Mouse (Mus musculus) macrophage (primary cell): ENCODE results near the gene Pik3c2g. TPM values are rescaled to one million over a fixed set of nuclear protein-coding genes. Genes with fewer than 3 reads are reported as not detected.

ENCODE experiments used
- H3K27ac ChIP-seq: fragments of 350-480 bp; formaldehyde crosslinking; 2 replicates; pipeline ENCODE4 v1.9.0; 2021
- H3K36me3 ChIP-seq: fragments of 350-480 bp; formaldehyde crosslinking; 2 replicates; pipeline ENCODE4 v1.9.0; 2021; ENCODE audit errors: inconsistent target
- H3K4me3 ChIP-seq: fragments of 350-480 bp; formaldehyde crosslinking; 2 replicates; pipeline ENCODE4 v1.9.0; 2021; ENCODE audit errors: inconsistent target
- H3K79me2 ChIP-seq: fragments of 350-480 bp; formaldehyde crosslinking; 2 replicates; pipeline ENCODE4 v1.9.0; 2021; ENCODE audit errors: inconsistent target
- WGBS: methylation state at CpG from one replicate; pipeline ENCODE4 v1.1.7; 2026; ENCODE audit warnings: inconsistent platforms; ENCODE audit not compliant: missing documents; 5-methylcytosine and 5-hydroxymethylcytosine counted together
- polyA plus RNA-seq: library from polyadenylated mRNA; stranded (reverse); fragments of 250-400 nt; gene quantifications from 3 replicates; pipeline ENCODE4 v1.2.4, GENCODE M21; 2018; ENCODE audit warnings: inconsistent platforms
- total RNA-seq, 78 experiments: library from RNA; depleted of rRNA; stranded (reverse); fragments of 250-400 nt; gene quantifications; 1 replicate in 9 of 78; 2 replicates in 24 of 78; 3 replicates in 43 of 78; 4 replicates in 2 of 78; pipeline ENCODE4 v1.2.4; 2018; ENCODE audit warnings: inconsistent platforms in 56 of 78

Gene Pik3c2g
- not detected for total RNA-seq (2018; cell fraction: chromatin; rRNA removed)
- not detected for total RNA-seq (2018; cell fraction: cytosol; rRNA removed)
- total RNA-seq (2018; cell fraction: nucleus; rRNA removed) = not detected
- not detected in 3 replicates for polyA plus RNA-seq

GRCm38 (mm10) chr6:139586892-139587291, at the start of gene Pik3c2g:
Gene Pik3c2g (plus strand): TSS chr6:139587221.
- H3K79me2 ChIP-seq = no peaks in the 10 kb centered on the region
- H3K36me3 ChIP-seq = no peaks in the 10 kb centered on the region
- no peak within 1 kb of the TSS for H3K4me3 ChIP-seq
- 34% methylated on average over 15 of the region's 15 CpGs for WGBS
- H3K27ac ChIP-seq = no peak within 1 kb of the TSS

DNA sequence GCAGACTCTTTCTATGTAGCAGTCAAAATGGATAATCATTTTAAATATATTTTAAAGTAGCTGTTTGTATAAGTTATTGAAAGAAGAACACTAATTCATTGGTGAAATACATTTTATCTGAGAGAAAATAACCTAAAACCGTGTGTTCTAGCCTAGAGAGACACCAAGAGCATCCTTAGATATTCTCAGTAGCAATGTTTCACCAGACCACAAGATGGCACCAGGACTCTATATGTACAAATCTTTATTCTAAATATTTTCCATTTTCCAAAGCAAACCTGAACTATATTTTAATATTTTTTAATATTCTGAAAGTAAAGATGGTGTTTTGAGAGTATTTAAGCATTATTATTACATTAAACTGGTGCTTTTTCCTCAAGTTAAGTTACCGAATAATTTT, 48.6 kb upstream of the Pik3c2g start:
- Histone ChIP-seq H3K27ac (no peak overlapping the region), H3K36me3 (no peaks in the 10 kb centered on the region), H3K4me3 (no peak overlapping the region), H3K79me2 (no peaks in the 10 kb centered on the region)
- 70% methylated on average over 2 of the region's 2 CpGs for WGBS

GRCm38 (mm10) chr6:139555537-139556179, 31.4 kb upstream of the Pik3c2g start:
- 83% methylated on average over 7 of the region's 7 CpGs for WGBS
- no peak overlapping the region for H3K27ac ChIP-seq

GRCm38 (mm10) chr6:139569211-139569610, 17.8 kb upstream of the Pik3c2g start:
- H3K27ac ChIP-seq = no peak overlapping the region
- 87% methylated on average over 7 of the region's 7 CpGs for WGBS
- no peak overlapping the region for H3K4me3 ChIP-seq
- no peaks in the 10 kb centered on the region for H3K79me2 ChIP-seq
- no peaks in the 10 kb centered on the region for H3K36me3 ChIP-seq

More at GRCm38 (mm10) chr6:139555537-139556179, 31.4 kb upstream of the Pik3c2g start:
- Histone ChIP-seq H3K36me3 (no peaks in the 10 kb centered on the region), H3K79me2 (no peaks in the 10 kb centered on the region), H3K4me3 (no peak overlapping the region)

GRCm38 (mm10) chr6:139575854-139576253, 11.2 kb upstream of the Pik3c2g start:
- Histone ChIP-seq H3K4me3 (no peak overlapping the region), H3K27ac (no peak overlapping the region), H3K36me3 (no peaks in the 10 kb centered on the region), H3K79me2 (no peaks in the 10 kb centered on the region)
- 78% methylated on average over 4 of the region's 4 CpGs for WGBS

DNA sequence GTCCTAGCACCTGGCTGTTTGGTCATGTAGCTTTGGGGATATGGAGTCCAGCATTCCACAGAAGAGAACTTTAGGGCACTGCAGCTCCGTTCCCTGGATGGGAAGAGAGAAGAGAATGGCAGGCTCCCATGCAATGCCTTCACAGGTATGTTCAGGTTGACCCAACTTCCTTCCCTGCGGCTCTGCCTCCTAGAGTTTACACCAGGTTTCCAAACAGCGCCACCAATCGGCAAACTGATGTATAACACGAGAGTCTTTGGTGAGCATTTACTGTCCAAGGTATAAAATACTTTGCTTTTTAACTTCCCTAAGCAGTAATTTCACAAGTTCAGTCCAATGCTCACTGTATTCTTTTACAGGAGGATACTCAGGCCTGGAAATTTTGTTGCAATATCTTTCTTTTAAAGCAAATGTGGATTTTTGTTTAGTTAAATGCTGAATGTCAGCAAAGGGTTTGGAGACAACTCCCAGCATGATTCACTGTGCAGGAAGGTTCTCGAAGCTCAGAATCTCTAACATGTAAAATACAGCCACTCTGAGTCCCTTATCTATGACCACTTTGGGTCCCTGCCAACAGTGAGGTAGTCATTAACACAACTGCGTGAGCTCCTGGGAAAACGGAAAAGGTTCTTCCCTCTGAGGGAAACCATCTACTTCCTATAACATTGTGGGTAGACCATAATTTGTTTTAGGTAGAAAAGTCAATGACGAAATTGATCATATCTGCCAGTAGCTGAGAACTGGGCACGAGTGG, 10.6 kb upstream of the Pik3c2g start:
- H3K4me3 ChIP-seq = no peak overlapping the region
- WGBS = 45% methylated on average over 10 of the region's 10 CpGs

DNA sequence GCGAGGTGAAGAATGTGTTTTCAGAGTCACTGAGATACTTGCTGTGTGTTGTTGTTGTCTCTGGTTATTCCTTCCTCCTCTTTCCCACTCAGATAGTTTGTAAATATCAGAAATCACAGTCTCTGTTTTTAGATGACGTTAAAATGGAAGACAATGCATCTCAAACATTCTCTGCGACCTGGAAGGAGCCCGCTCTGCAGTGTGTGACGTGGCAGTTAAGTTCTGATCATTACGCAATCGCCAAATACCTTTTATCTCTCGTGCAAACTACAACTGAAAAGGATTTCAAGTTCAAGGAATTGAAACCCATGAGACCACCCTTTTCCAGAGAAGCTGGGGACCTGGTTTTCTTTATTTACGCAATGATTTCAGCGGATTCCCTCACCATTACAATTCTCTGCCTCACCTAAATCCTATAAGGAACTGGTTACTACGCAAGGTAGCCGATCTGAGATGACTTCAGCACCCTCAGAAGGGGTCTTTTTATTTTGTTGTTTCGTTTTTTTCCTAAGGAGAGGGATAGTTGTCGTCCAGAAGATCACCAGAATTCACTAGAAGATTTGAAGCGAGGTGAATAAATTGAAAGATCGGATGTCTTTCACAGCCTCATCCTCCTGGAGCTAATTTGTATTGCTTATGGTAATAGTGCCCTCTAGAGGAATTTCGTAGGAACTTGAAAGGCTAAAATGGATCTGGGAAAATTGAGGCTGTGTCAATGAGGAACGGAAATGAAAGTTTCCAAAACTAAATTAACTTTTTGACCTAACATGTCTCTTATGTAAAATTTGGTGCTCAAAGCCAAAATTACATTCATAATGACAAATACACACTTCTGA, 9.8 kb upstream of the Pik3c2g start:
- no peak overlapping the region for H3K27ac ChIP-seq
- H3K79me2 ChIP-seq = no peaks in the 10 kb centered on the region
- no peak overlapping the region for H3K4me3 ChIP-seq
- no peaks in the 10 kb centered on the region for H3K36me3 ChIP-seq
- WGBS = 49% methylated on average over 18 of the region's 18 CpGs

More for the DNA sequence above, 10.6 kb upstream of the Pik3c2g start:
- no peak overlapping the region for H3K27ac ChIP-seq
- H3K79me2 ChIP-seq = no peaks in the 10 kb centered on the region
- no peaks in the 10 kb centered on the region for H3K36me3 ChIP-seq

DNA sequence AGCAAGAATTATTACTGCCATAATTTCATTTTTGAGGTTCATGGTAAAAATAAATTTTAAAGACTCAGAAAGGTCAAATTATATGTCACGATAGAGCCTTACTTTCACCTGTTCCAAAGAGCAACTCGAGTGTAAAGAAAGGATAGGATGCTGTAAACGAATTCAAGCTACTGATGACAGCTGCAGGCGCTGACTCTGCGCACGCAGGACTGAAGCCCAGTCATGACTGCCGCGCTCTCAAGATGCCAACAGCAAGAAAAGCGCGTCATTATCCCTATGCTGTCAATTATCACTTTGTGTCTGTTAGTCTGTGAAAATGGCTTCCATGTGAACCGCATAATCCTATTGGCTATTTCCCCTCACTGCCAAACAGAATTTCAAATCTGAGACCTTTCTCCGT, 457 bp downstream of the Pik3c2g start:
- H3K36me3 ChIP-seq = no peaks in the 10 kb centered on the region
- no peak overlapping the region for H3K27ac ChIP-seq
- no peak overlapping the region for H3K4me3 ChIP-seq
- 91% methylated on average over 12 of the region's 12 CpGs for WGBS
- no peaks in the 10 kb centered on the region for H3K79me2 ChIP-seq

DNA sequence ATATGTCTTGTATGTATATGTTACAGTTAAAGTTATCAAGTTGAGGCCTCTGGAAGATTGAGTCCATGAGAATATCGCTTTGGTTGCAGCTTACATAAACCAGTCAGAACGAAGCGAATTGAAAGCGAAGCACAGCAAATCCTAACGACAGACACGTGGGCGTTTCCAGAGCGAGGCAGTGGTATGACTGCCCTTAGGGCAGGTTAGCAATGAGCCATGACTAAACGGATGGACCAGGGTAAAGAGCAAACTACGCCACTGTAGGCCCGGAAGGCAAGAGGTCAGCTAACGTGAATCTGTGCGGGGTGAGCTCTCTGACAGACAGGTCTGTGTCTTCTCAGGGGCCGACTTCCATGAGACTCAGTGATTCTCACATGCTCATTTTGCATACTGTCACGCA, 1.4 kb downstream of the Pik3c2g start:
- Histone ChIP-seq H3K36me3 (no peaks in the 10 kb centered on the region), H3K27ac (no peak overlapping the region), H3K79me2 (no peaks in the 10 kb centered on the region), H3K4me3 (no peak overlapping the region)
- 86% methylated on average over 15 of the region's 15 CpGs for WGBS

DNA sequence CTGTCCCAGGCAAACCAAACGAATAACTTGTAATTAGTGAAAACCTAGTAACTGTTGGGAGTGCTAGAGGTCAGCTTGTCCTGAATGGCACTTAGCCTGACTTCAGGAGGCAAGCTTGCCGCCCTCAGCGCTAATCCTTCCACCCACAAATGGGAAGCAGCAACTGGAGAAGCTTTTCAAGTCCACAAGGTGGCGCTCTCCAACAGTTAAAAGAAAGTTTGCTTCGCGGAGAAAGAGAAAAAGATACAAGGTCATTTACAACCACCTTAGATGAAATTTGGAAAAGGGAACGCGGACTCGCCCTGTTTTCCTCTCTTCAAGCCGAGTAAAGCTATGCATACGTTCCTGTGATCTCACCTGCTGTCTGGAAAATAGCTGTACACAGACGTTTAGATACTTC, 2.3 kb downstream of the Pik3c2g start:
- WGBS = 14% methylated on average over 10 of the region's 12 CpGs
- Histone ChIP-seq H3K4me3 (no peak overlapping the region), H3K36me3 (no peaks in the 10 kb centered on the region), H3K79me2 (no peaks in the 10 kb centered on the region), H3K27ac (no peak overlapping the region)

- WGBS = 73% methylated on average over 9 of the region's 9 CpGs
- no peak overlapping the region for H3K27ac ChIP-seq
- no peaks in the 10 kb centered on the region for H3K79me2 ChIP-seq
- H3K4me3 ChIP-seq = no peak overlapping the region
- H3K36me3 ChIP-seq = no peaks in the 10 kb centered on the region
Measured at GRCm38 (mm10) chr6:139589854-139590253, 2.8 kb downstream of the Pik3c2g start.

GRCm38 (mm10) chr6:139592081-139592480, 5.1 kb downstream of the Pik3c2g start:
- Histone ChIP-seq H3K4me3 (no peak overlapping the region), H3K36me3 (no peaks in the 10 kb centered on the region), H3K79me2 (no peaks in the 10 kb centered on the region), H3K27ac (no peak overlapping the region)
- 71% methylated on average over 3 of the region's 3 CpGs for WGBS

GRCm38 (mm10) chr6:139596433-139596832, 9.4 kb downstream of the Pik3c2g start:
- Histone ChIP-seq H3K79me2 (no peaks in the 10 kb centered on the region), H3K36me3 (no peaks in the 10 kb centered on the region), H3K27ac (no peak overlapping the region), H3K4me3 (no peak overlapping the region)
- WGBS = 65% methylated on average over 2 of the region's 2 CpGs

DNA sequence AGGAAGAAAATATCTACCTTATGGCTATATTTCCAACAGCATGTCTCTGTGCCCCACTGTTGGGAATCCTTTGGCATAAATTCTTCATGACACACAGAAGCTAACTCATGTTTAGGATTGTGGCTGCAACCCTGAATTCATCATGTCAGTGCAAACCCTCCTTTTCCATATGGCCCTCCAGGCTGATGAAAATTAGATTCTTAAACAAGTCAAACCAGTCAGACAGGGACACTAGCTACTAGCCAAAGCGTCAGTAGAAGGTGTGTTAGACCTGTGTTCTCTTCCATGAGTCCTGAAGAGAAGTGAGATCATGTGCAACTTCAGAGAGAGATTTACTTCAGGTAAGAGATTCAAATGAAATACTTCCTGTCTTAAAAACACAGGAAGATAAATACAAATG, 12.2 kb downstream of the Pik3c2g start:
- Histone ChIP-seq H3K27ac (no peak overlapping the region), H3K79me2 (no peaks in the 10 kb centered on the region), H3K36me3 (no peaks in the 10 kb centered on the region), H3K4me3 (no peak overlapping the region)
- 100% methylated on average over 1 of the region's 1 CpGs for WGBS
